Mouse (Mus musculus): Measurements from ENCODE around the gene Vangl1. TPM values are rescaled to one million over a fixed set of nuclear protein-coding genes. Genes with fewer than 3 reads are reported as not detected.

The Vangl1 gene
- polyA plus RNA-seq, 1 experiment = 31.1 TPM

DNA sequence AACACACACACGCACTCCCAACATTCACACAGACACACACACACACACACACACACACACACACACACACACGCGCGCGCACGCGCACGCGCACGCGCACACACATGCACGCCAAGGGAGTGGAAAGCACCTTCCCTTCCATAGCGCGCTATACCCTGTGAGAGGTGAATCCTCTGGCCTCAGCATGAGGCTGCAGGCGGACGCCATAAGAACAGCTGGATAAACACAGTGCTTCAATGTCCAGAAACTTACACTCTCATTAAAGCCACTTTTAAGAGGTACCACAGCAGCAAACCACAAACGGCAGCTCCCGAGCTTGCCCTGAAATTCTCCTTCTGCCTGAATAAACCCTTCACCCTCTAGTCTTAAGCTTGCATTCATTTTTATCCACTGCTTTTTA lies 28.8 kb downstream of the Vangl1 start:
- DNase-seq = no peak
- H3K27me3 ChIP-seq (replicated peaks; ENCODE audit: control insufficient read depth, insufficient read depth, low read length) = no peaks in the 10 kb centered on the region
- H3K4me3 ChIP-seq (ENCODE audit: insufficient read depth, low read depth, low read length) = no peak overlapping the region
- WGBS = 89% methylated on average over 18 of the region's 18 CpGs
- H3K4me1 ChIP-seq (ENCODE audit: control insufficient read depth, insufficient read depth, low read length) = no peaks in the 10 kb centered on the region
- TF ChIP-seq CTCF (conservative IDR thresholded peaks at IDR 0.05; ENCODE audit: insufficient read depth, insufficient read length, low read depth, low read length) = no peak
- TF ChIP-seq POLR2A (IDR thresholded peaks at IDR 0.05; ENCODE audit: low read depth, low read length) = no peak
- no peak overlapping the region for H3K27ac ChIP-seq (ENCODE audit: insufficient read depth, low read depth, low read length)
- H3K36me3 ChIP-seq (ENCODE audit: control insufficient read depth, insufficient read depth, low read length) = no peaks in the 10 kb centered on the region

DNA sequence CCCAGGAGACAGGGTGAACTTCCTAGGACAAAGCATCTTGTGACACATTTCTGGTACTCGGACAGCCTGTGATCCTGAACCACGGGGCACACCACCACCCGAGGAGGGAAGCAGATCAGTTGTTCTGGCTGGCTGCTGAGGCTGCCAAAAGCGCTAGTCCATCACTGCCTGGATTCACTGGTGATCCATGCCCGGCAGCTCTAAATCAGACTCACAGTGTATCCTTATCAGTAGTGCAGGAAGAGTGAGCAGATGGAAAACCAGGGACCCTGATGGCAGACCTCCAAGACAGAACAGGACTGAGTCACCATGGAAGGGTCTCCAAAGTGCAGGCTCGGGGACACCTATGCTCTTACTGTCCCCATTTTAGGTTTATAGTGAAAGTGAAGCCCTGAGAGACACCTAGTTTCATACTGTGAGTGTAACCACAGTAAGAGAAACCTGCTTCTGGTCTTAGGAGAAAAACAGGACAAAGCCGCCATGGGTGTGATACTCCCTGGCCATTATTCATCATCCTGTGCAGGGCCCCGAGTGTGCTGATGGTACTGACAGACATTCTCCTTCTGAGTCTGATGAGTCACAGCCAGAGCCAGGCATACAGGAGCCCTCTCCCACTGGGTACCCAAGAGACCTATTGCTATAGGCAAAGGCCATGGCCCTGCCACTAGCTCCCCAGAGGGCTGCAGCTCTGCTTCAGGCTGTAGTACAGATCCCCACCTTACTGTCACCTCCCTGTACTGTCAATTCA lies 30.2 kb downstream of the Vangl1 start:
- DNase-seq = no peak
- 53% methylated on average over 8 of the region's 8 CpGs for WGBS
- H3K4me3 ChIP-seq (ENCODE audit: insufficient read depth, low read depth, low read length) = no peak overlapping the region
- no peaks in the 10 kb centered on the region for H3K27me3 ChIP-seq (replicated peaks; ENCODE audit: control insufficient read depth, insufficient read depth, low read length)
- no peak overlapping the region for H3K27ac ChIP-seq (ENCODE audit: insufficient read depth, low read depth, low read length)
- TF ChIP-seq CTCF (conservative IDR thresholded peaks at IDR 0.05; ENCODE audit: insufficient read depth, insufficient read length, low read depth, low read length) = no peak
- no peak for TF ChIP-seq POLR2A (IDR thresholded peaks at IDR 0.05; ENCODE audit: low read depth, low read length)
- H3K36me3 ChIP-seq (ENCODE audit: control insufficient read depth, insufficient read depth, low read length) = no peaks in the 10 kb centered on the region
- H3K4me1 ChIP-seq (ENCODE audit: control insufficient read depth, insufficient read depth, low read length) = no peaks in the 10 kb centered on the region; the same call in 1 of the 2 replicates

DNA sequence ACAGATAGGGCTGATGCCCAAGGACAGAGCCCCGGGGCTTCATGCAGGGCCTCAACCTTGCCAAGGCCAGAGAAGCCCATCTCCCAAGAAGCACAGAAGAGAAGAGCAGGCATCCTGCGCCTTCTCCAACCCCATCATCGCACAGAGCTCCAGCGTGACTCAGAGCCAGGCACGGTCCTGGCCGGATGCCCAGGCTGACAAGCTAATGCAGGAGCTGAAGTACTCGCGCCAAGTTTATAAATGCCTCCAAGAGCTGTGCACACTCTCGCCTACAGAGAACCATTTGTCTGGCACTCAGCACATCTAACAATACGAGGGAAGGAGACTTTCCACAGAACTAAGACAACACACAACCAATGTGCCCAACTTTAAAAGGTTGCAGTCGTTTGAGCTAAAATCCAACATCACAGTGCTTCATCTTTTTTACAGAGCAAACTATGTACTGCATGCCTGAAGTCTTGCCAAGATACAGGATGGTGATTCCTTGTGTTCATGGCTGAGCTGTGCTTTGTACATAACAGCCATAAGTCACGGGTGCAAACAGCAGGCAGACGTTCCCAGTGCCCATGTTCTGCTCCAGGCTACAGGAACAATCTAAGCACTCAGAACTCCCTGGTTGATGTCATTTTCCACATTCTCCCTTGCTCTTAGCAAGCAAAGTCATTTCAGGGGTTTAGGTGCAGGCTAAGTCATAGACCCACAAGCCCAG lies 35.1 kb downstream of the Vangl1 start:
- H3K4me3 ChIP-seq (ENCODE audit: insufficient read depth, low read depth, low read length) = no peak overlapping the region
- H3K36me3 ChIP-seq (ENCODE audit: control insufficient read depth, insufficient read depth, low read length) = no peaks in the 10 kb centered on the region
- H3K4me1 ChIP-seq (ENCODE audit: control insufficient read depth, insufficient read depth, low read length) = no peaks in the 10 kb centered on the region; the same call in 1 of the 2 replicates
- no peak overlapping the region for H3K27ac ChIP-seq (ENCODE audit: insufficient read depth, low read depth, low read length)
- H3K27me3 ChIP-seq (replicated peaks; ENCODE audit: control insufficient read depth, insufficient read depth, low read length) = no peaks in the 10 kb centered on the region
- 16% methylated on average over 13 of the region's 13 CpGs for WGBS
- peak; percentile 95 for DNase-seq
- TF ChIP-seq POLR2A (IDR thresholded peaks at IDR 0.05; ENCODE audit: low read depth, low read length) = no peak
- TF ChIP-seq CTCF (conservative IDR thresholded peaks at IDR 0.05; ENCODE audit: insufficient read depth, insufficient read length, low read depth, low read length) = no peak

DNA sequence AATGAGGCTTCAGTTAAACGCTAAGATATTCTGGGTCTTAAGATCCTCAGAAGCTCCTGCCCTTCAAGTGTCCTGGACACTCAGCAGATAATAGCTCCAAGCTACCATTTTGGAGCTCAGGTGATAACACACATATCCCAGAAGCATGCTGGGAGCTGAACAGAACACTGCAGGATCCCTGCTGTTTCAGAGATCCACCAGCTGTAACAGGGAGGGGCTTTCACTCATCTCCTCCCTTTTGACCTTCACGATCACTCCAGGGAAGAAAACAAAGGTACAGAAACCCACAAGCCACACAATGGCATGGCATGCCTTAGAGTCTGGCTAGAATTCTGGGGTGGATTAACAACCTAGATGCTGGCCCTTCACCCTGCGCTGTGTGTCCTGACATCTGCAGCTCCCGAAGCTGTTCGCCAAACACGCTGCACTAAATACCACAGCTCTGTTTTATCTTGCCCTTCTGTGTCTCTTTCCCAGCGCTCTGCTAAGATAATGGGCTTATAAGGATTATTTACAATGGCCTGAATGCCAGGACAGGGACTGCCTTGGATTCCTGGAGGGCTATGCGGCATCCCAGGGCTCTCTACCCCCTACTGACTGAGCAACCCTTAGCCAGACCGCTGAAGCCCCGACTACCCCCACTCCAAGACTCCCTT lies 36.8 kb downstream of the Vangl1 start:
- no peaks in the 10 kb centered on the region; the same call in 1 of the 2 replicates for H3K4me1 ChIP-seq (ENCODE audit: control insufficient read depth, insufficient read depth, low read length)
- no peaks in the 10 kb centered on the region for H3K36me3 ChIP-seq (ENCODE audit: control insufficient read depth, insufficient read depth, low read length)
- no peak for TF ChIP-seq CTCF (conservative IDR thresholded peaks at IDR 0.05; ENCODE audit: insufficient read depth, insufficient read length, low read depth, low read length)
- no peak for TF ChIP-seq POLR2A (IDR thresholded peaks at IDR 0.05; ENCODE audit: low read depth, low read length)
- no peak overlapping the region for H3K27ac ChIP-seq (ENCODE audit: insufficient read depth, low read depth, low read length)
- H3K27me3 ChIP-seq (replicated peaks; ENCODE audit: control insufficient read depth, insufficient read depth, low read length) = no peaks in the 10 kb centered on the region
- H3K4me3 ChIP-seq (ENCODE audit: insufficient read depth, low read depth, low read length) = no peak overlapping the region
- 75% methylated on average over 10 of the region's 10 CpGs for WGBS
- no peak for DNase-seq

DNA sequence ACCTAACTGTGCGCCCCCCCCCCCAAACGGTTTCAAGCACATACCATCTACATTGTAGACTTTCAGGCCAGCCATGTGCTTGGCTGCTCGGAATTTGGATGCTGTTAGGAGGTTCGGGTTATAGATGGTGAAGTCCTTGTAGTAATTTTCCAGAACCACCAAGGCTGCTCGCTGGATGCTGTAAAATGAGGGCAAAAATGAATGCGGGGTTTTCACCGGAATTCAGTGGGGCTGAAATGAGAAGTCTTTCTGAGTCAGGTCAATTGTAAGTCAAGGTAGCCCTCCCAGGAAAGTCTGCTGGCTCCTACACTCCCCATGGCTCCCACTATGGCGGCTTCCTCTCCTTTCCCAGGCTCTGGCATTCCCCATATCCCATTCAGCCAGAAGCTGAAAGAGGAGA lies 37.7 kb downstream of the Vangl1 start:
- WGBS = 92% methylated on average over 8 of the region's 8 CpGs
- Histone ChIP-seq H3K27me3 (replicated peaks; ENCODE audit: control insufficient read depth, insufficient read depth, low read length) (no peaks in the 10 kb centered on the region), H3K4me3 (ENCODE audit: insufficient read depth, low read depth, low read length) (no peak overlapping the region), H3K4me1 (ENCODE audit: control insufficient read depth, insufficient read depth, low read length) (no peaks in the 10 kb centered on the region; the same call in 1 of the 2 replicates), H3K36me3 (ENCODE audit: control insufficient read depth, insufficient read depth, low read length) (no peaks in the 10 kb centered on the region), H3K27ac (ENCODE audit: insufficient read depth, low read depth, low read length) (no peak overlapping the region)
- TF ChIP-seq POLR2A (IDR thresholded peaks at IDR 0.05; ENCODE audit: low read depth, low read length) (no peak), CTCF (conservative IDR thresholded peaks at IDR 0.05; ENCODE audit: insufficient read depth, insufficient read length, low read depth, low read length) (no peak)
- no peak for DNase-seq

DNA sequence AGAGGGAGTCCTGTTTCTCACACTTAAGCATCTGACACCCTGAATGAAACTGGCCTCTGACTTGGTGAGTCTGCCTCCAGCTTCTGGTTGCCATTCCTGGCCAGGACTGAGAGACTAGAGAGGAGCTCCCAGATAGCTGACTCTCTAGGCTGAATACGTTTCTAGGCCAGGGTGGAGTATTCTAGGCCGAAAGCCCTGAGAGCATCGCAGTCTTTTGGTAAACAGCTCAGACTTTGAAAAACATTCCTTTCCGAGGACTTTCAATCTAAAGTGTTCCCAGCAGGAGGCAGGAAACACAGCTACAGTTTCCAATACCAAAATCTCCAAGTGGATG lies 38.2 kb downstream of the Vangl1 start:
- 90% methylated on average over 4 of the region's 4 CpGs for WGBS
- H3K4me3 ChIP-seq (ENCODE audit: insufficient read depth, low read depth, low read length) = no peak overlapping the region
- H3K27ac ChIP-seq (ENCODE audit: insufficient read depth, low read depth, low read length) = no peak overlapping the region
- TF ChIP-seq CTCF (conservative IDR thresholded peaks at IDR 0.05; ENCODE audit: insufficient read depth, insufficient read length, low read depth, low read length) = no peak
- no peak for TF ChIP-seq POLR2A (IDR thresholded peaks at IDR 0.05; ENCODE audit: low read depth, low read length)
- no peaks in the 10 kb centered on the region for H3K36me3 ChIP-seq (ENCODE audit: control insufficient read depth, insufficient read depth, low read length)
- no peaks in the 10 kb centered on the region for H3K27me3 ChIP-seq (replicated peaks; ENCODE audit: control insufficient read depth, insufficient read depth, low read length)
- H3K4me1 ChIP-seq (ENCODE audit: control insufficient read depth, insufficient read depth, low read length) = no peaks in the 10 kb centered on the region; the same call in 1 of the 2 replicates
- DNase-seq = no peak

Measured in kidney, adult 2 months (tissue).